Mouse (Mus musculus) heart, adult 8-10 months (tissue): Measurements from ENCODE around the gene Brd4. TPM values are rescaled to one million over a fixed set of nuclear protein-coding genes. Genes with fewer than 3 reads are reported as not detected.
"Not testable (repeated sequence)": the region's sequence is repeated elsewhere in the genome, so short reads cannot be mapped to it uniquely, and the experiment has no call there.

Experiments
- DNase-seq: peaks from one replicate; pipeline ENCODE4 v3.0.0; 2022; ENCODE audit warnings: low spot score
- total RNA-seq, 4 experiments: library from RNA; stranded (reverse); gene quantifications; 2 replicates each; pipeline ENCODE4 v1.2.4; 2022

Brd4 gene
- total RNA-seq, 4 experiments from 2014 or later = 48.1 to 61.7 (median 48.7) TPM

GRCm38 (mm10) chr17:32235534-32236191 is 48.9 kb downstream of the Brd4 start:
- DNase-seq = peak; percentile 55

DNA sequence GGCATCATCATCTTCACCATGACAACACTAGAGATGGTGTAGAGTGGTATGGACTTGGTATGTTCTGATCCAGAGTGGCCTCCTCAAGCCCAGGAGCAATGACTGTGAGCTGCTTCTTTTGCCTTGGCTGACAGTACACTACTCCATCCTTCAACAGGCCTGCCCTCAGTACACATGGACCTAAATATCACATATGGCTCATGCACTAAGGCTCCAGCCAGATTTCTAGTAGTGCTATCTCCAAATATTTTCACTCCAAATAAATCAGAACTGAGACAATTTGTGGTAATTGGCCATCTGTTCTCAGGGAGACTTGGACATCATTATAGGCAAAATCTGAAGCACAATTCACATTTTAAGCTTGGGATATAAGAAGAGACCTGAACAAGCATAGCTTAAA is 51.3 kb downstream of the Brd4 start:
- DNase-seq = no peak

GRCm38 (mm10) chr17:32229256-32229655 is 55.3 kb downstream of the Brd4 start:
- DNase-seq = no peak

- DNase-seq = no peak
Measured at GRCm38 (mm10) chr17:32220873-32221272, 63.6 kb downstream of the Brd4 start.

DNA sequence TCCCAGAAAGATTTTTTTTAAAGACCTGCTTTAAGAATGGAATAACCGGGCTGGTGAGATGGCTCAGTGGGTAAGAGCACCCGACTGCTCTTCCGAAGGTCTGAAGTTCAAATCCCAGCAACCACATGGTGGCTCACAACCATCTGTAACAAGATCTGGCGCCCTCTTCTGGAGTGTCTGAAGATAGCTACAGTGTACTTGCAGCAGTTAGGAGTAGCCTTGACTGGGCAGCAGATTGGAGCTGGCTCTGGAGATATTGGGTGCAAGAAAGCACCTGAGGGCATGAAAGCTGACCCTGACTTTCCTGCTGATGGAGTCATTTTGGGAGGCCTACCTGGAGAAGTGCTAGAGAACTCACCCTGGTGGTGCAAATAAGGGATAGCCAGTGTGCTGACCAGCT is 68.9 kb downstream of the Brd4 start:
- DNase-seq = not testable (repeated sequence)

DNA sequence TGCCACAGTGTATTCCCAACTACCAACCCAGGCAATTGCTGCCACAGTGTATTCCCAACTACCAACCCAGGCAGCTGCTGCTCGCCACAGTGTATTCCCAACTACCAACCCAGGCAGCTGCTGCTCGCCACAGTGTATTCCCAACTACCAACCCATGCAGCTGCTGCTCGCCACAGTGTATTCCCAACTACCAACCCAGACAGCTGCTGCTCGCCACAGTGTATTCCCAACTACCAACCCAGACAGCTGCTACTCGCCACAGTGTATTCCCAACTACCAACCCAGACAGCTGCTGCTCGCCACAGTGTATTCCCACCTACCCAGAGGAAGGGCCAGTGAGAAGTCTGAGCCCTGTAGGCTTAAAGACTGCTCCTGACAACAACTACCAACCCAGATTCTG is 73.0 kb downstream of the Brd4 start:
- DNase-seq = not testable (repeated sequence)

GRCm38 (mm10) chr17:32209752-32210151 is 74.8 kb downstream of the Brd4 start:
- DNase-seq = peak; percentile 69

DNA sequence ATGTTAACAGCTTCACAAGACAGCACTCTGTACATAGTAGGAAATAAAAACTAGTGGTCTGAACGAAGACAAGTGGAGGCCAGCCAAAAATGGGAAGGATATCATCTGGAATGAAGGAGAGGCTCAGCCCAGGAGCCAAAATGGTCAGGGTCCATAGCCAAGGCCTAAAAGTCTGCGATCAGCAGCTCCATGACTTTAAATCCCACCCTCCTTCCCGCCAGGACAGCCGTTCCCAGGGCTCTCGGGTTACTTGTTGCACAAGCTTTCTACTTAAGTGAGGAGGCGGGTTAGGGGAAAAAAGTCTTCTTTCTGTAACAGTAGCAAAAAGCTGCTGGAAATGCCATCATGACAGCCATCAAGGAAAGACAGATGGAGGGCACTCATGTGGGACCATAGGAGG is 75.4 kb downstream of the Brd4 start:
- peak; percentile 36 for DNase-seq

GRCm38 (mm10) chr17:32207586-32208245 is 76.8 kb downstream of the Brd4 start:
- DNase-seq = peak; percentile 63

- DNase-seq = peak; percentile 51
Measured at GRCm38 (mm10) chr17:32205345-32205744, 79.2 kb downstream of the Brd4 start.

DNA sequence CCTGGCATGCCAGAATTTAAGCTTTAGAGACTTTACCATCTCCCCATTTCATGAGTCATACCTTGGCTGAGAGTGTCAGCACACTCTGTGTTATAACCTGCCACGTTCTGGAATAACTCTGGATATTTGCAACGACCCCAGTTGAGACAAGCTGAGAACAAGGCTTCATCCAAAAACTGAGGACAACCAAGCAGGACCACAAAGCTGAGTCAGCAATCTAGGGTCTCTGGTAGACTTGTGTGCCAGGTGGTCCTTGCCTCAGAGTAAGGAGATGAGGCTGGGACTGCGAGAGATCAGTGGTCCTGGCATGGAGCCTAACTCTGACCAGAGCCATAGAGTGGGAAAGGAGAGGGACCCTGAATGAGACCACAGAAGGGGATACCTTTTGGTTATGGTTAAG is 81.5 kb downstream of the Brd4 start:
- DNase-seq = no peak

DNA sequence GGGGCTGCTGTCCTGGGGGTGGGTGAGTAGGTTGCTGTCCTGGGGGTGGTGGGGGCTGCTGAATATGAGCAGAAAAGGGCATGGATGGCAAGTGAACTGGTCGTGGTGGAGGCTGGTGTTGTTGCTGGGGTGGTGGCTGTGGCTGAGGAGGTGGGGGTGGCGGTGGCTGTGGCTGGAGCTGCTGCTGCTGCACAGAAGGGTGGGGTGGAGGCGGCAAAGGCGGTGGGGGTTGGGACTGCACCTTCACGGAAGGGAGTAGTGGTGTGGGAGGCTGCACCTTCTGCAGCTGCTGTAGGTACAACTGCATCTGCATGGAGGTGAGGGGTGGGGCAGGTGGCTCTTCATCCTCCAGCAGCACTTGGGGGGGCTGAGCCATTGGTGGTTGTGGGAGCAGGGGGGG is 83.4 kb downstream of the Brd4 start:
- no peak for DNase-seq

DNA sequence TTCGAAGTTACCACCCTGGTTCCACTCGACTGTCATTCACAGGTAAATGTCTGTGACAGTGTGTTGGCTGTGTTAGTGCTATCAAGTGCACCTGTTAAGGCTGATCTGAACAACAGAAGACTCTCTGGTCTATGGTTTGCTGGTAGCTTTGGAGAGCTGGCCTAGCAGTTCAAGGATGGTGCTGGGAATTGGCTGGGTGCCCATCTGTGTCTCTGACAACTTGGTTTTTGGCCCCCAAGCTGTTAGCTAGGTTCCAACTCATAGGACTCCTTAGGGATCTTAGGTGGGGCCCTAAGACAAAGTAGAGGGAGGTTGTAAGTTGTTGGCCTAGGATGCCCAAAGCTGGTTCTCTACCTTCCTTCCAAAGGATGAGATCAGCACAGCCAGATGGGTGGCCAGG is 84.7 kb downstream of the Brd4 start:
- DNase-seq = no peak

GRCm38 (mm10) chr17:32197156-32197555 is 87.4 kb downstream of the Brd4 start:
- no peak for DNase-seq

DNA sequence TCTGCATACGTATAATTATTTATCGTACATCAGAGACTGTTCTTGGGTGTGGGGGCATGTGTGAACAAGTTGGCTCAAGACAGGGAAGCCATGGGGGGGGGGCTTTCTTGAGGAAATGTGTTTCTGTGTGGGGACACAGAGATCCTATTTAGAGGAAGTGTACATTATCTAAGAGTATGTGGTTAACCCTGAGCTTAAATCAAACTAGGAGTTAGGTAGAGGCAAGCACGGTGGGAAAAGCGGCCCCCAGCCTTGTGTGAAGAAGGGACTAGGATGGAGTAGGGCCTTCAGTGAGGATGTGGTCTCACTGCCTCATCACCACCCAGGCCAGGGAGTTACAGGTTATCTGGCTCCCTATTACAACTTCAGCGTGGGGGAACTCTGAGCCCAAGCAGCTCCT is 88.8 kb downstream of the Brd4 start:
- no peak for DNase-seq

DNA sequence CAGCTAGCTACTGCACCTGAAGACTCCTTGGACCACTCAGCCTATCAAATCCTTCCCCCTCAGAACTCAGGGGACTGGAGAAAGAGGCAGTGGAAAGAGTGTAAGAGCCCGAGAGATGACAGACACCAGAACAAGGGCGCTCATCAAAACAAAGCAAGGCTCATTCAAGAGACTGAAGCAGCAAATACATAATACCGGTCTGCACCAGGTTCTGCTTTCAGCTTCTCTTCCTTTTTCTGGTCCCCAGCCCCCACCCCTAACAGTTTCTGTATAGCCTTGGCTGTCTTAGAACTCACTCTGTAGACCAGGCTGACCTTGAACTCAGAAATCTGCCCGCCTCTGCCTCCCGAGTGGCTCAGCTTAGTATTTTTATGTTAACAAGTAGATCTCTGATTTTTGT is 91.5 kb downstream of the Brd4 start:
- no peak for DNase-seq

- no peak for DNase-seq
Measured at GRCm38 (mm10) chr17:32189850-32190249, 94.7 kb downstream of the Brd4 start.

- no peak for DNase-seq
Measured at GRCm38 (mm10) chr17:32188863-32189636, 95.5 kb downstream of the Brd4 start, which contains the start of gene Ephx3. Gene Ephx3, minus strand, starts transcription at chr17:32189549.

GRCm38 (mm10) chr17:32183017-32183416 is 101.5 kb downstream of the Brd4 start:
- DNase-seq = no peak

GRCm38 (mm10) chr17:32179621-32180491 is 104.7 kb downstream of the Brd4 start:
- DNase-seq = no peak

GRCm38 (mm10) chr17:32176919-32177318 is 107.6 kb downstream of the Brd4 start:
- no peak for DNase-seq

GRCm38 (mm10) chr17:32173166-32173565 is 111.4 kb downstream of the Brd4 start:
- DNase-seq = peak; percentile 82
